Mouse (Mus musculus) embryonic facial prominence, embryonic 11.5 days (tissue): ENCODE measurements at regions not wholly inside any gene's neighbourhood (a gene's known extent, or its start where the extent isn't known, plus 50 kb on each side); places are given as distances from the start of the nearest gene placed in this dataset.
A peak's percentile ranks its signal among the peaks of the same experiment; 100 is the strongest.

Experiments used
- ATAC-seq: fragments of 200-750 bp; cut with Nextera tagmentation; replicated peaks from 2 replicates; pipeline ENCODE4 v1.8.0; 2017; ENCODE audit warnings: low read depth; ENCODE audit not compliant: insufficient number of reproducible peaks, low FRiP score, low TSS enrichment
- DNase-seq: peaks from one replicate; pipeline ENCODE4 v3.0.0-alpha.2; 2015; ENCODE audit warnings: low spot score
- H3K27ac ChIP-seq: fragments of 300-500 bp; sonication (generic); replicated peaks from 2 replicates; pipeline ENCODE4 v1.5.1; 2014; ENCODE audit warnings: mild to moderate bottlenecking, low read depth, low read length, control low read depth
- H3K27me3 ChIP-seq: fragments of 300-500 bp; sonication (generic); 2 replicates; pipeline ENCODE4 v1.6.1; 2014; ENCODE audit warnings: mild to moderate bottlenecking, low read length, moderate library complexity, mixed read lengths; ENCODE audit not compliant: control insufficient read depth, insufficient read depth
- H3K36me3 ChIP-seq: fragments of 300-500 bp; sonication (generic); replicated peaks from 2 replicates; pipeline ENCODE4 v1.6.1; 2014; ENCODE audit warnings: low read depth, mild to moderate bottlenecking, low read length, moderate library complexity, mixed read lengths; ENCODE audit not compliant: control insufficient read depth, insufficient read depth
- H3K4me1 ChIP-seq: fragments of 300-500 bp; sonication (generic); 2 replicates; pipeline ENCODE4 v1.6.1; 2014; ENCODE audit warnings: low read length, mixed read lengths; ENCODE audit not compliant: control insufficient read depth, insufficient read depth
- H3K4me2 ChIP-seq: fragments of 300-500 bp; sonication (generic); 2 replicates; pipeline ENCODE4 v1.6.1; 2014; ENCODE audit warnings: low read depth, mild to moderate bottlenecking, control low read depth, low read length, moderate library complexity
- H3K4me3 ChIP-seq: fragments of 300-500 bp; sonication (generic); 2 replicates; pipeline ENCODE4 v1.5.1; 2014; ENCODE audit warnings: low read depth, low read length, control low read depth
- H3K9ac ChIP-seq: fragments of 300-500 bp; sonication (generic); replicated peaks from 2 replicates; pipeline ENCODE4 v1.6.1; 2014; ENCODE audit warnings: mild to moderate bottlenecking, control low read depth, low read length
- H3K9me3 ChIP-seq: fragments of 300-500 bp; sonication (generic); replicated peaks from 2 replicates; pipeline ENCODE4 v1.6.1; 2016; ENCODE audit warnings: mild to moderate bottlenecking, low read length, inconsistent platforms, mixed read lengths; ENCODE audit not compliant: control insufficient read depth
- WGBS: fragments of 180-500 bp; shearing (Covaris S2); extraction: QIAGEN DNeasy Blood & Tissue Kit; methylation state at CpG from one replicate; pipeline ENCODE4 v1.1.7; 2014; 5-methylcytosine and 5-hydroxymethylcytosine counted together

DNA sequence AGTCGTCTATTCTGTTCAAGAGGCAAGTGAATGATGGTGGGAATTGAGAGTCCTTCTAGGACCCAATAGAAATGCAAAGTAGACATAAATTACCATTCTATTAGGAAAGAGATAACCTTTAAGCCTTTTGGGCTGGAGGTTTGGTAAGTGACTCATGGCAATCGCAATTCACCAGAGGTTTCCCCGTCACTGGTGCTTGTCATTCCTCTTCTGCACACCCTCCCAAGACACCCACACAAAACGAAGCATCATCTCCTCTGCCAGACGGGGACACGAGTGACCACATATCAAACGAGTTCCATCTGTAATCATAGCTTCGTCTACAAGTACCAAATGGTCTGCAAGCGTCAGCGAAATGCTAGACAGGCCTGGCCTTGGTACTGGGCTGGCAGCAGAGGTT is 601.4 kb upstream of the Sox9 start:
- no peak overlapping the region for H3K4me3 ChIP-seq
- ATAC-seq: no peak
- no peaks in the 10 kb centered on the region for H3K36me3 ChIP-seq
- WGBS: 85% methylated on average over 10 of the region's 10 CpGs
- H3K4me1 ChIP-seq: no peaks in the 10 kb centered on the region
- no peaks in the 10 kb centered on the region for H3K27me3 ChIP-seq
- H3K27ac ChIP-seq: no peak overlapping the region
- no peak for DNase-seq
- no peaks in the 10 kb centered on the region for H3K9me3 ChIP-seq
- no peak overlapping the region for H3K9ac ChIP-seq
- no peak overlapping the region for H3K4me2 ChIP-seq

DNA sequence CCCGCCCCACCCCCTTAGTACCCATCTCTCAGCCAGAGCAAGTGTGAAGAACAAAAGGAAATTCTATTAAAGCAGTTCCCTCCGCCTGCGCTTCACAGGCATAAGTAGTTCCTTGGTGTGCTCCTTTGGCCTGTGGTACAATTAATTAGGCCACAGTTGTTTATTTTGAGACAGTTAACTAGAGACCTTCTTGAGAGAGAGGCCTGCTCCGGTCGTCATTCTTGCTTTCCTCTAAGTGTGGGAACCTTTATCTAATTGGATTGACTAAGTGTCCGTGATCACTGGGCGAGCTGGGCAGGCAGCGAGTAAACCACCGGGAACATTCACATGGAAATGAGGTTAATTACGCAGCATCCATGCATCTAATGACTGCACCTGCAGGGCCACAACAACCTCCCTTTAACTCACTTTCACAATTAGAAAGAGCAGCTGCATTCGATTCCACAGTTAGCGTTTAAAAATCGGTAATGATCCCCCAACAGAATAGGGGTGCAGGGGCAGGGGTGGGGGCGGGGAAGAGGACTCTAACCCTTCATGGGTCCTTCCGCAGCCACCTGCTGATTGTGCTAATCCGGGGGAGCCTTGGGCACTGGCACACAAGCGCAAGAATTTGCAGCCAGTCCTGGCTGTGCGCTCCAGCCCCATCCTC is 584.3 kb upstream of the Sox9 start:
- peak; percentile 72; the same call in 1 of the 2 replicates for ATAC-seq
- peak; percentile 37 for DNase-seq
- WGBS: 12% methylated on average over 18 of the region's 18 CpGs

DNA sequence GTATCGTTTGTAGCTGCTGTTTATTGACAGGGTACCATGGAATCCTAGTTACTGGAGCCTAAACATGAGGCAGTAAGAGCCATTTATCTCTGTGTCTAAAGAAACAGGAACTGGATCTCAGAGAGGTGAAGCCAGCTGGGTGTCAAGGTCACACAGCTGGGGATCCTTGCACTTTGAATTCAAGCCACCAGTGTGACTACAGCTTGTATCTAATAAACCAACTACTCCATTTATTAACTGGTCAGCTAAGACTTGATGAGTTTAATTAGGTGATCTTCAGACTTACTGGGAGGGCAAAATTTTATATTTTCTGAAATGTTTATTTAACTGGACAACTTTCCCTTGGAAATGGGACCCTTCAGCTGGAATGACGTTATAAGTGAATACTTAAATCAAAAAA is 577.5 kb upstream of the Sox9 start:
- H3K4me2 ChIP-seq: no peak overlapping the region
- H3K27ac ChIP-seq: no peak overlapping the region
- 48% methylated on average over 2 of the region's 2 CpGs for WGBS
- ATAC-seq (no peak), DNase-seq (no peak)
- no peaks in the 10 kb centered on the region for H3K4me1 ChIP-seq
- H3K9ac ChIP-seq: no peak overlapping the region
- H3K27me3 ChIP-seq: no peaks in the 10 kb centered on the region
- no peaks in the 10 kb centered on the region for H3K36me3 ChIP-seq
- H3K9me3 ChIP-seq: no peaks in the 10 kb centered on the region
- no peak overlapping the region for H3K4me3 ChIP-seq

More for the DNA sequence above, 584.3 kb upstream of the Sox9 start:
- H3K4me3 ChIP-seq: no peak overlapping the region
- no peaks in the 10 kb centered on the region for H3K9me3 ChIP-seq
- H3K27ac ChIP-seq: no peak overlapping the region
- H3K36me3 ChIP-seq: no peaks in the 10 kb centered on the region
- no peak overlapping the region for H3K9ac ChIP-seq
- no peaks in the 10 kb centered on the region; the same call in 1 of the 2 replicates for H3K27me3 ChIP-seq
- H3K4me1 ChIP-seq: no peaks in the 10 kb centered on the region
- H3K4me2 ChIP-seq: no peak overlapping the region

DNA sequence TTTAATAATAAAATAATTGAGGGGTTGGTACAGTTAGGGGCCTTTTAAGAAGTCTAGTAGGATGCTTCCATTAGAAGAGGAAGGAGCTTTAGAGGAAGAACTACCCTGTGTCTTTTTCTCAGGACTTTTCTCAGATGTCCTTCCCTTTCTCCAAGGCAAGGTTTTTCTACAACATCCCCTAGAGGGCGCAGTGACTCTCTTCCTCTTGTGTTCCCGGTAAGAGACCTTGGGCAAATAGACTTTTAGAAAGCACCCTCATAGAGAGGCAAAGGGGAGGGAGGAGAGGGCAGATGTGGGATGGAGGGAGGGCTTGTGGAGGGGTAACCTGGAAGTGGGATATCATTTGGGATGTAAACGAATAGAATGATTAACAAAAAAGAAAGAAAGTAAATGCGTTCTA is 572.6 kb upstream of the Sox9 start:
- H3K4me2 ChIP-seq: no peak overlapping the region
- no peaks in the 10 kb centered on the region for H3K27me3 ChIP-seq
- H3K4me3 ChIP-seq: no peak overlapping the region
- DNase-seq (peak; percentile 79), ATAC-seq (no peak)
- 31% methylated on average over 4 of the region's 4 CpGs for whole genome bisulfite sequencing
- H3K27ac ChIP-seq: no peak overlapping the region
- no peaks in the 10 kb centered on the region for H3K9me3 ChIP-seq
- H3K9ac ChIP-seq: no peak overlapping the region
- H3K36me3 ChIP-seq: no peaks in the 10 kb centered on the region
- no peaks in the 10 kb centered on the region for H3K4me1 ChIP-seq

DNA sequence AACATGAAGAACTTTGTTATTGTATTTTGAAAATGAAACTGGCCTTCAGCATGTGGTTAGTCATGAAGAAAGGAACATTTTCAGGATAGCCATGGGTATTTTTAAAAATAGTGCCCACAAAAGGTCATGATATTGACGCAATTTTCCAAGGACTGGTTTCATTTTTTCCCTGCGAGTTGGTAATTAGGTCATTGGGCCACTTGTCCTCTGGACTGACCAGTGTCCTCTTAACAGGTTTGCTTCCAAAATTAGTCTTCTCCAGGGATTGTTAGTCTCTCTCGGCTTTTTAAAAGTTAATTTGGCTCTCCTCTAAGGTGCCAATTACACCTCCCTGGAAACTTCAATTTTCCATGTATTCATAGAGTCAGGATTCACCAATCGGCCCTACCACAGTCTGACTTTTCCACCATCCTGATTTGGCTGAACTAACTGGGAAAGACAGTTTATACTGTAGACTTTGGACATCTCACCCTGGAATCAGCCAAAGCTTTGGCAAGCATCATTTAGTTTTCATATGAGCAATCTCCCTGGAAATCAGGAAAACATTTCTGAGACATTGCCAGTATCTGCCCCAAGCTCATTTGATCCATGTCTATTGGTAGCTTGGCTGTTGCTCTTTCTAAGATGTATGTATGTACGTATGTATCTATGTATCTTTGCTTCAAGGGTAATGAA is 562.8 kb upstream of the Sox9 start:
- no peak for DNase-seq
- ATAC-seq: no peak
- WGBS: 79% methylated on average over 5 of the region's 5 CpGs
- H3K4me1 ChIP-seq: no peaks in the 10 kb centered on the region
- no peak overlapping the region for H3K4me2 ChIP-seq
- no peaks in the 10 kb centered on the region for H3K9me3 ChIP-seq
- no peak overlapping the region for H3K27ac ChIP-seq
- H3K4me3 ChIP-seq: no peak overlapping the region
- no peaks in the 10 kb centered on the region for H3K36me3 ChIP-seq
- no peaks in the 10 kb centered on the region for H3K27me3 ChIP-seq
- H3K9ac ChIP-seq: no peak overlapping the region

DNA sequence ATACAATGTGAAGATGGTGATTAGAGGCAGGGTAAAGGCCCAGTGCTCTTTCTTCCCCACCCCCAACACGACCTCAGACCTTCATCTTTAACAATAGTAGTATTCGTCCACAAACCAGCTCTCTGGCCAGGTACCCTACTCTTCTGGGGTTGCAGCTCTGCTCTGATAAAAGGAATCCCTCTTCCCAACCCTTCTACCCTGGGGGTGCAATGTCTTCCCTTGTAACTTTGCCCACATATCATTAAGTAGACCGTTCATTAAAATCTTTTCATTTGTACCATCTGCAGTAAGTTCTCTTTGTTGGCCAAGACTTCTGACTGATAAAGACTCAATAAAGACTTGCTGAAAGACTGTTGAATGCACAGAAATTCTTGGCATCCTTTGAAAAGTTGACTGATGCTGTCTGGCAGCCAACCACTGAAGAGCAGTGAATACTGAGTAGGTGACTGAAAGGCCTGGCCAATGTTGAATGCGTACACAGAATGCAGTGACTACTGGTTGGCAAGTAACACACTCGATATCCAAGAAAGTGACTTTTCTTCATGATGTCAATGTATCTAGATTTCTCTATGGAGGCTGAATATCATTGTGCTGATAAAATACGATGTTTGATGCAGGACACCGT is 547.4 kb upstream of the Sox9 start:
- no peak for ATAC-seq
- Histone ChIP-seq H3K4me2 (no peak overlapping the region), H3K9ac (no peak overlapping the region), H3K27ac (no peak overlapping the region), H3K36me3 (no peaks in the 10 kb centered on the region), H3K27me3 (no peaks in the 10 kb centered on the region), H3K9me3 (no peaks in the 10 kb centered on the region), H3K4me1 (no peaks in the 10 kb centered on the region; the same call in 1 of the 2 replicates), H3K4me3 (no peak overlapping the region)
- no peak for DNase-seq
- 87% methylated on average over 7 of the region's 7 CpGs for WGBS

DNA sequence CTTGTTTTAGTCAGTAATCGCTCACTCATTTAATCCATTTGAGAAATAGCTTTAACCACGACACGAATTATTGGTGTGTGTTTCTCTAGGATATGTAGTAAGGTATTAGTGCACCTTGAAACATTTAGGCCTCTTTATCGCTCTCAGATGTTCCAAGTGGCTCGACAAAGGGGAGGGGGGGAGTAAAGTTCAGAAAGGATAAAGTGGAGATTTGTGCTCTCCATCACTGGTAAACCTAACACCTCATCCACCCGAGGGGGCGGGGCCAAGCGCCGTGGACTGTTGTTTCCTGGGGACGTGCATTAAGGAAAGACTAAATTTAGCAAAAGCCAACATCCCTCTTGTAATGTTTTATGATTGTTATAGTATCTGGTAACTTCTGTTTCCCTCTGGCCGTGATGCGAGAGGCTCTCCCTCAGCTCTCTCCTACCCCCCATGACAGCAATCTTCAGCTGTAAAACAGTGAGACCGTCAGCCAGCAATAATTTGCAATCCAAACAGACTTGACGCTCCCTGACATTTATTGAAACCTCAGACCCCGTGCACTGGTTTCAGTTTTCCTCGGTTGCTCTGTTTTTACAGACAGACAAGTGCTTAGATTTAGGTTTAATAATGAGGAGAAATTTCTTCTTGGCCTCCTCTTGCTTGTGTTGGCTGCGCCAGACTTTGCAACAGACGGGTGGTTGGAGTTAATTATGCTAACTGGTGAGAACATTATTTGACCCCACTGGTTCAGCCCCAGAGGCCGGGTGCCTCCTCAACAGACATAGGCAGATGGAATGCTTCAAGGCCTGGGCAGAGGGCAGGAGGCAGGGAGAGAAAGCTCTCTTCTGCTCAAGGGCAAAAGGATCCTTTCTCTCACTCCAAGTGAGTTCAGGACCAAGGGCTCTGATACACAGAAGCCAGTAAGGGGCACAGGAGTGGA is 542.8 kb upstream of the Sox9 start:
- H3K9me3 ChIP-seq: no peaks in the 10 kb centered on the region
- H3K4me3 ChIP-seq: no peak overlapping the region
- ATAC-seq (no peak), DNase-seq (peak; percentile 71)
- H3K27ac ChIP-seq: no peak overlapping the region
- H3K36me3 ChIP-seq: no peaks in the 10 kb centered on the region
- WGBS: 33% methylated on average over 19 of the region's 19 CpGs
- peak overlapping the region; percentile 13; the same call in 1 of the 2 replicates for H3K4me2 ChIP-seq
- no peak overlapping the region for H3K9ac ChIP-seq
- H3K4me1 ChIP-seq: no peaks in the 10 kb centered on the region; the same call in 1 of the 2 replicates
- H3K27me3 ChIP-seq: no peaks in the 10 kb centered on the region
